Mouse (Mus musculus) CH12.LX (cell line): ENCODE data around the gene Smad6. TPM values are rescaled to one million over a fixed set of nuclear protein-coding genes. Genes with fewer than 3 reads are reported as not detected.

Source experiments
- DNase-seq: peaks from one replicate; pipeline ENCODE4 v3.0.0-alpha.2; 2013; ENCODE audit errors: extremely low read depth
- H3K27ac ChIP-seq: 2 replicates; pipeline ENCODE4 v1.5.1; 2012; ENCODE audit warnings: low read depth, mild to moderate bottlenecking, control low read depth, moderate library complexity; ENCODE audit not compliant: insufficient read depth
- H3K27me3 ChIP-seq: replicated peaks from 2 replicates; pipeline ENCODE3; 2012; ENCODE audit warnings: inconsistent platforms
- H3K36me3 ChIP-seq, 2 experiments: replicated peaks in 1 of 2; 2 replicates each; pipeline versions ENCODE3 to v1.6.1; 2012; ENCODE audit warnings: inconsistent platforms in 1 of 2, low read length in 1 of 2, mild to moderate bottlenecking in 1 of 2, mixed read lengths in 1 of 2, moderate library complexity in 1 of 2; ENCODE audit not compliant: control insufficient read depth in 1 of 2, insufficient read depth in 1 of 2
- H3K4me1 ChIP-seq, 2 experiments: 2 replicates each; pipeline ENCODE4 v1.6.1; 2012; ENCODE audit warnings: inconsistent platforms in 1 of 2, moderate library complexity in 1 of 2; ENCODE audit not compliant: insufficient read depth in 2 of 2, control insufficient read depth in 1 of 2
- H3K4me2 ChIP-seq: 2 replicates; pipeline ENCODE4 v1.6.1; 2012; ENCODE audit warnings: low read depth, mild to moderate bottlenecking, control low read depth; ENCODE audit not compliant: poor library complexity, insufficient read depth, severe bottlenecking
- H3K4me3 ChIP-seq, 3 experiments: fragments of 150-350 bp in 1 of 3; sonication (generic) in 1 of 3; replicated peaks in 1 of 3; 2 replicates each; pipeline versions ENCODE3 to v1.5.1; 2011 to 2012; ENCODE audit warnings: low read depth in 2 of 3, low read length in 2 of 3, mild to moderate bottlenecking in 2 of 3, moderate library complexity in 2 of 3, control low read depth in 1 of 3, improper control_type of control experiment in 1 of 3, inconsistent platforms in 1 of 3, mixed read lengths in 1 of 3; ENCODE audit not compliant: poor library complexity in 1 of 3
- H3K79me2 ChIP-seq: replicated peaks from 2 replicates; pipeline ENCODE4 v1.6.1; 2012; ENCODE audit warnings: mild to moderate bottlenecking, moderate library complexity; ENCODE audit not compliant: control insufficient read depth, poor library complexity, insufficient read depth, severe bottlenecking; ENCODE audit errors: extremely low read depth
- H3K9ac ChIP-seq: 2 replicates; pipeline ENCODE4 v1.6.1; 2012; ENCODE audit warnings: low read depth, mild to moderate bottlenecking, control low read depth, moderate library complexity; ENCODE audit not compliant: insufficient read depth
- H3K9me3 ChIP-seq: replicated peaks from 2 replicates; pipeline ENCODE3; 2012; ENCODE audit warnings: low read length, inconsistent platforms, mixed read lengths
- CTCF ChIP-seq, 2 experiments: IDR thresholded peaks in 1 of 2; conservative IDR thresholded peaks in 1 of 2; 2 replicates each; pipeline ENCODE4 v1.5.1; 2011 to 2012; ENCODE audit warnings: low read depth in 2 of 2, low read length in 2 of 2, improper control_type of control experiment in 1 of 2, inconsistent platforms in 1 of 2, mild to moderate bottlenecking in 1 of 2, moderate library complexity in 1 of 2
- E2F4 ChIP-seq: IDR thresholded peaks from 2 replicates; pipeline ENCODE4 v1.6.1; 2011; ENCODE audit warnings: low read depth, low read length, improper control_type of control experiment; ENCODE audit not compliant: insufficient replicate concordance
- EP300 ChIP-seq: IDR thresholded peaks from 2 replicates; pipeline ENCODE4 v1.6.1; 2011; ENCODE audit warnings: low read length, improper control_type of control experiment
- GABPA ChIP-seq: IDR thresholded peaks from 2 replicates; pipeline ENCODE4 v1.6.1; 2012; ENCODE audit warnings: low read depth, low read length, improper control_type of control experiment, inconsistent platforms; ENCODE audit not compliant: insufficient replicate concordance
- JUN ChIP-seq: IDR thresholded peaks from 2 replicates; pipeline ENCODE4 v1.6.1; 2011; ENCODE audit warnings: low read depth, mild to moderate bottlenecking, low read length, improper control_type of control experiment, moderate library complexity; ENCODE audit not compliant: insufficient read depth
- JUND ChIP-seq: conservative IDR thresholded peaks from 2 replicates; pipeline ENCODE4 v1.6.1; 2011; ENCODE audit warnings: low read depth, low read length, improper control_type of control experiment
- MAZ ChIP-seq: IDR thresholded peaks from 2 replicates; pipeline ENCODE4 v1.6.1; 2012; ENCODE audit warnings: low read depth, mild to moderate bottlenecking, inconsistent platforms, low read length, improper control_type of control experiment, moderate library complexity
- MEF2A ChIP-seq: IDR thresholded peaks from 2 replicates; pipeline ENCODE4 v1.6.1; 2014; ENCODE audit warnings: low read depth, mild to moderate bottlenecking, inconsistent platforms, low read length, improper control_type of control experiment, borderline replicate concordance
- MXI1 ChIP-seq: IDR thresholded peaks from 2 replicates; pipeline ENCODE4 v1.6.1; 2011; ENCODE audit warnings: mild to moderate bottlenecking, low read depth, low read length, improper control_type of control experiment
- MYC ChIP-seq: IDR thresholded peaks from 2 replicates; pipeline ENCODE4 v1.6.1; 2011; ENCODE audit warnings: low read depth, mild to moderate bottlenecking, improper control_type of control experiment, low read length
- NRF1 ChIP-seq: IDR thresholded peaks from 2 replicates; pipeline ENCODE4 v1.6.1; 2014; ENCODE audit warnings: low read depth, mild to moderate bottlenecking, inconsistent platforms, low read length, improper control_type of control experiment, moderate library complexity
- PAX5 ChIP-seq: IDR thresholded peaks from 2 replicates; pipeline ENCODE4 v1.6.1; 2012; ENCODE audit warnings: low read length, inconsistent platforms, mixed read lengths
- POLR2A ChIP-seq: IDR thresholded peaks from 2 replicates; pipeline ENCODE4 v1.6.1; 2011; ENCODE audit warnings: low read depth, mild to moderate bottlenecking, improper control_type of control experiment, low read length
- RAD21 ChIP-seq: IDR thresholded peaks from 2 replicates; pipeline ENCODE4 v1.6.1; 2011; ENCODE audit warnings: low read depth, mild to moderate bottlenecking, low read length, improper control_type of control experiment, moderate library complexity
- SIN3A ChIP-seq: IDR thresholded peaks from 2 replicates; pipeline ENCODE4 v1.6.1; 2012; ENCODE audit warnings: low read length, improper control_type of control experiment, inconsistent platforms
- SMC3 ChIP-seq: IDR thresholded peaks from 2 replicates; pipeline ENCODE4 v1.6.1; 2011; ENCODE audit warnings: low read depth, low read length, improper control_type of control experiment
- TCF12 ChIP-seq: IDR thresholded peaks from 2 replicates; pipeline ENCODE4 v1.6.1; 2014; ENCODE audit warnings: low read depth, mild to moderate bottlenecking, inconsistent platforms, low read length, improper control_type of control experiment
- USF1 ChIP-seq: IDR thresholded peaks from 2 replicates; pipeline ENCODE4 v1.6.1; 2014; ENCODE audit warnings: low read depth, mild to moderate bottlenecking, inconsistent platforms, low read length, improper control_type of control experiment
- ZNF384 ChIP-seq: IDR thresholded peaks from 2 replicates; pipeline ENCODE4 v1.6.1; 2012; ENCODE audit warnings: low read depth, low read length, improper control_type of control experiment, inconsistent platforms
- dilution Hi-C: fragments of 300-500 bp; cut with MboI; formaldehyde crosslinking; loops from 2 replicates; pipeline ENCODE4 v1.14.3; 2020; ENCODE audit warnings: low sequenced_read_pairs; ENCODE audit not compliant: extremely low pct_unique_long_range_greater_than_20kb, extremely low pct_ligation_motif_present
- in situ Hi-C: fragments of 300-500 bp; cut with MboI; formaldehyde crosslinking; loops from 3 replicates; pipeline ENCODE4 v1.14.3; 2019; ENCODE audit warnings: low sequenced_read_pairs, low pct_ligation_motif_present, low pct_unique_long_range_greater_than_20kb, mixed read lengths
- polyA plus RNA-seq: library from polyadenylated mRNA; unstranded; fragments of >175 nt; gene quantifications from 2 replicates; pipeline ENCODE4 v1.2.1, GENCODE M21; 2012; ENCODE audit warnings: low read depth; ENCODE audit not compliant: insufficient read length
- total RNA-seq, 2 experiments: library from RNA; depleted of rRNA; stranded (reverse); fragments of 300-350 nt in 1 of 2; fragments of >200 nt in 1 of 2; gene quantifications; 2 replicates each; pipeline ENCODE4 v1.2.3; 2012 to 2014

The Smad6 gene
- total and polyA plus RNA-seq, 3 experiments, result not detected

DNA sequence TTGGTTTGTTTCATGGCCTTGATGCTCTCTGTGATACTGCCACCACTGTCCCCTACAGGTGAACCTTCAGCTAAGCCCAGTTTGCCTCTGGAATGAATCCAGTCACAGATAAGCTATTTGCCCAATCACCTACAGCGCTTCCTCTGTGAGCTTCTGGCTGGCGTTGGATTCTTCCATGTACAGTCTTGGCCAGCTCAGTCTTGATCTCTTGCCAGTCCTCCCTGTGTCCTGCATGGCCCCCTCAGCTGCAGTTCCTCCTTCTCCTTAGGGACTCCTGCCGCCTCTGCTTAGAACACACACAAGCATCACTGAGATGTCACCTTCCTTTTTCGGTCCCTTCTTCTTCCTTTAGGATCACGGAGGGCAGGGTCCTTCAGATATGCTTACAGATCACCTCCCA lies 85.6 kb downstream of the Smad6 start:
- DNase-seq, result no peak
- in situ Hi-C loops, result no loop called here
- Histone ChIP-seq H3K9me3 (no peaks in the 10 kb centered on the region), H3K4me2 (no peak overlapping the region), H3K27me3 (peaks cover 7% of the 10 kb centered on the region), H3K4me3 (no peak overlapping the region), H3K4me1 (peaks cover 5 to 26% of the 10 kb centered on the region in 2 experiments; a peak in 2 of 4 replicates), H3K9ac (no peak overlapping the region), H3K79me2 (no peaks in the 10 kb centered on the region), H3K27ac (no peak overlapping the region), H3K36me3 (no peaks in the 10 kb centered on the region)
- no peak for TF ChIP-seq MXI1
- no peak for TF ChIP-seq JUND
- no peak for TF ChIP-seq PAX5
- no peak for TF ChIP-seq GABPA
- TF ChIP-seq SIN3A, result no peak
- TF ChIP-seq RAD21, result no peak
- TF ChIP-seq NRF1, result no peak
- TF ChIP-seq ZNF384, result no peak
- no peak for TF ChIP-seq EP300
- no peak for TF ChIP-seq MYC
- TF ChIP-seq MEF2A, result no peak
- no peak for TF ChIP-seq TCF12
- TF ChIP-seq POLR2A, result no peak
- no peak for TF ChIP-seq SMC3
- dilution Hi-C loops, result no loop called here

DNA sequence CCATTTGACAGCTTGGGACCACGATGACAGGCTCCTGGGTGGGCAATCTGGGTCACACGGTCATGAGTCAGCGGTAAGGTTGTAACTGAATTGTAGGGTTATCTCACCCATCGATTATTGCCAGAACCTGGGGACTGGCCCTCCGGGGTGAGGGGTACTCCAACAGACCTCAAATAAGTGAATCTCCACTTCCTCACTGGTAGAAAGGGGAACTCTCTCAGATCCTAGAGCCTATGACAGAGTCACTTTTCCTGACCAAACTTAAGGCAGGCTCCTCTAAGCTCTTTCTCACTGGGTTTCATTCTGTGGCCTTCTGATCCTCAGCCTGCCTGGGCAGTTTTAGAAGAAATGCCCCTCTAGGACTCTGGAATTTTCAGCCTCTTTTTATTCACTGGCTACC lies 88.8 kb downstream of the Smad6 start:
- Histone ChIP-seq H3K9me3 (no peaks in the 10 kb centered on the region), H3K4me2 (no peak overlapping the region), H3K79me2 (no peaks in the 10 kb centered on the region), H3K4me3 (no peak overlapping the region), H3K27me3 (peaks cover 7% of the 10 kb centered on the region), H3K27ac (no peak overlapping the region), H3K9ac (no peak overlapping the region), H3K36me3 (no peaks in the 10 kb centered on the region)
- in situ Hi-C loops, result no loop called here
- DNase-seq, result no peak
- TF ChIP-seq USF1 (no peak), MAZ (no peak), JUN (no peak), E2F4 (no peak), CTCF (conservative IDR thresholded peaks at IDR 0.05 in 1 of 2, IDR thresholded peaks at IDR 0.05 in 1 of 2; ENCODE audit: low read depth in 2 of 2, low read length in 2 of 2) (no peak)
- TF ChIP-seq, all 38 proteins: peak for 0
- H3K4me1 ChIP-seq, result peaks cover 5 to 33% of the 10 kb centered on the region in 2 experiments; a peak in 2 of 4 replicates
- dilution Hi-C loops, result no loop called here
